Mouse (Mus musculus) hindbrain, embryonic 13.5 days (tissue): ENCODE results near the gene Mark1. TPM values are rescaled to one million over a fixed set of nuclear protein-coding genes. Genes with fewer than 3 reads are reported as not detected.

Experiments
- ATAC-seq: fragments of 200-750 bp; cut with Nextera tagmentation; 2 replicates; pipeline ENCODE4 v1.8.0; 2017; ENCODE audit warnings: moderate TSS enrichment; ENCODE audit not compliant: low FRiP score
- H3K27ac ChIP-seq: fragments of 300-500 bp; sonication (generic); 2 replicates; pipeline ENCODE4 v1.5.1; 2015; ENCODE audit warnings: inconsistent platforms, mild to moderate bottlenecking, moderate library complexity
- H3K27me3 ChIP-seq: fragments of 300-500 bp; sonication (generic); 2 replicates; pipeline ENCODE4 v1.6.1; 2015; ENCODE audit warnings: mild to moderate bottlenecking, inconsistent platforms
- H3K36me3 ChIP-seq: fragments of 300-500 bp; sonication (generic); 2 replicates; pipeline ENCODE4 v1.6.1; 2015; ENCODE audit warnings: mild to moderate bottlenecking, inconsistent platforms
- H3K4me1 ChIP-seq: fragments of 300-500 bp; sonication (generic); replicated peaks from 2 replicates; pipeline ENCODE4 v1.6.1; 2015; ENCODE audit warnings: inconsistent platforms
- H3K4me2 ChIP-seq: fragments of 300-500 bp; sonication (generic); 2 replicates; pipeline ENCODE4 v1.6.1; 2015; ENCODE audit warnings: inconsistent platforms, mild to moderate bottlenecking, moderate library complexity
- H3K4me3 ChIP-seq: fragments of 300-500 bp; sonication (generic); 2 replicates; pipeline ENCODE4 v1.5.1; 2015; ENCODE audit warnings: mild to moderate bottlenecking, inconsistent platforms
- H3K9ac ChIP-seq: fragments of 300-500 bp; sonication (generic); 2 replicates; pipeline ENCODE4 v1.6.1; 2015; ENCODE audit warnings: mild to moderate bottlenecking, inconsistent platforms
- H3K9me3 ChIP-seq: fragments of 300-500 bp; sonication (generic); 2 replicates; pipeline ENCODE4 v1.6.1; 2016; ENCODE audit warnings: inconsistent platforms
- WGBS: fragments of 180-500 bp; shearing (Covaris S2); methylation state at CpG from one replicate; pipeline ENCODE4 v1.1.7; 2015; 5-methylcytosine and 5-hydroxymethylcytosine counted together
- polyA plus RNA-seq: library from polyadenylated mRNA; unstranded; fragments of >200 nt; fragmentation: Nextera tagmentation; extraction: Ambion mirVana; gene quantifications from 2 replicates; pipeline ENCODE4 v1.2.1, GENCODE M21; 2015

The Mark1 gene
- polyA plus RNA-seq, 1 experiment from 2014 or later, result 12.7 TPM

GRCm38 (mm10) chr1:184911861-184912260 lies 87.5 kb downstream of the Mark1 start:
- H3K36me3 ChIP-seq, result peaks cover 79% of the 10 kb centered on the region
- no peak for ATAC-seq
- no peak overlapping the region for H3K4me3 ChIP-seq
- H3K4me1 ChIP-seq, result peaks cover 9% of the 10 kb centered on the region
- no peaks in the 10 kb centered on the region for H3K9me3 ChIP-seq
- no peak overlapping the region for H3K9ac ChIP-seq
- H3K4me2 ChIP-seq, result no peak overlapping the region
- 71% methylated on average over 6 of the region's 6 CpGs for WGBS
- no peak overlapping the region for H3K27ac ChIP-seq
- no peaks in the 10 kb centered on the region for H3K27me3 ChIP-seq

GRCm38 (mm10) chr1:184908558-184908957 lies 90.8 kb downstream of the Mark1 start:
- no peaks in the 10 kb centered on the region for H3K27me3 ChIP-seq
- no peaks in the 10 kb centered on the region for H3K9me3 ChIP-seq
- ATAC-seq, result no peak
- WGBS, result 61% methylated on average over 9 of the region's 9 CpGs
- no peak overlapping the region for H3K9ac ChIP-seq
- peaks cover 83% of the 10 kb centered on the region for H3K36me3 ChIP-seq
- H3K4me1 ChIP-seq, result peaks cover 33% of the 10 kb centered on the region
- no peak overlapping the region for H3K4me3 ChIP-seq
- H3K4me2 ChIP-seq, result no peak overlapping the region
- H3K27ac ChIP-seq, result no peak overlapping the region

DNA sequence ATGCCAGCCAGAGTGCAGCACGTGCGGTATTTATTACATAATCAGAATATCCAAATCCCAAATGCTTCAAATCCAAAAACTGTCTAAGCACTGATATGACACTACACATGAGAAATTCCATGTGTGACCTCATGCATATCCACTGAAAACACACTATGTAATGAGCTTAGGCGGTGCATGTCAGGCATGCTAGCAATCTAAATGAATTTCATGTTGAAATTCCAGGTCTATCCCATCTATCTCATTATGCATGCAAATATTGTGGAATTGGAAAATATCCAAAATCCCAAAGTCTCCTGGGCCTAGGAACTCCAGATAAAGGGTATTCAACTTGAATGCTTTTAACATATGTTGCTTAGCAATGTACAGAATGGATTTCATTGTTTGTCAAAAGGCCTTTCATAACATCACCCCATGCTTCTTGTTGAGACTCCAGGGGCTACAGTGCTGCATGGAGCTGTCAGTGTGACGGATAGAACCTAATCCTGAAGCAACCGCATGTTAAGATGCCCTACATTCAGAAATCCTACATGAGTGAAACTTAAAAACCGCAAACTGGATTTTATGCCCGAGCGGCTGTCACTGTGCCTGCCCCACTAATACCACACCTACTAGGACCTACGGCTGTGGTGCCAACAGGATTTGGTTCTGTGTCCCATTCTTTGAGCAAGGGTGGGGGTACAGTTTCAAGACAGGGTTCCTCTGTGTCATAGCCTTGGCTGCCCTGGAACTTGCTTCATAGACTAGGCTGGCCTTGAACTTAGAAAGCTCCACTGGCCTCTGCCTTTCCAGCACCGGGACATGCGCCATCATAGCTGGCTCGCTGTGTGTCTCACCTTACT lies 93.2 kb downstream of the Mark1 start:
- peaks cover 73% of the 10 kb centered on the region for H3K36me3 ChIP-seq
- peak; percentile 78 for ATAC-seq
- 58% methylated on average over 12 of the region's 12 CpGs for WGBS

GRCm38 (mm10) chr1:184905371-184905770 lies 94.0 kb downstream of the Mark1 start:
- Histone ChIP-seq H3K4me3 (no peak overlapping the region), H3K36me3 (peaks cover 73% of the 10 kb centered on the region), H3K27me3 (no peaks in the 10 kb centered on the region), H3K9me3 (no peaks in the 10 kb centered on the region), H3K4me1 (peaks cover 43% of the 10 kb centered on the region), H3K9ac (no peak overlapping the region), H3K27ac (peak overlapping the region; percentile 80), H3K4me2 (no peak overlapping the region)
- WGBS, result 40% methylated on average over 19 of the region's 19 CpGs
- ATAC-seq, result peak; percentile 74

More for the DNA sequence above, 93.2 kb downstream of the Mark1 start:
- H3K4me2 ChIP-seq, result no peak overlapping the region
- H3K27me3 ChIP-seq, result no peaks in the 10 kb centered on the region
- no peaks in the 10 kb centered on the region for H3K9me3 ChIP-seq
- H3K27ac ChIP-seq, result peak overlapping the region; percentile 80
- no peak overlapping the region for H3K9ac ChIP-seq
- no peak overlapping the region for H3K4me3 ChIP-seq
- H3K4me1 ChIP-seq, result peaks cover 43% of the 10 kb centered on the region

DNA sequence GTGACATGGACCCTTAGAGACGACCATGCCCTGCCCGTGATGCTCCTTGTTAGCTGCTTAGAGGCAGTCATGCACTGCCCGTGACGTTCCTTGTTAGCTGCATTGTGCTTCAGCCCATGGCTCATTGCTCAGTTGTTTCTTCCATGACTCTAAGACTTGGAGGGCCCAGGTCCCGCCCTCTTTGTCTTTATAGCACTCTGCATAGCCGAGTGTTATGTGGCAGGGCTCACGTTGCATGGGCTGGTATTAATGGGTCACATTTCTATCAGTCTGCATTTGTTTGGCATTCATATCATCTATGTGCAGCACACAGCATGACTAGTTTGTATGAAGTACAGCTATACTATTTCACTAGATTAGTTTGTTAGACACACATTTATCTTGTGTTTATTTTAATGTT lies 95.7 kb downstream of the Mark1 start:
- WGBS, result 33% methylated on average over 7 of the region's 7 CpGs
- H3K27me3 ChIP-seq, result no peaks in the 10 kb centered on the region
- no peak for ATAC-seq
- no peaks in the 10 kb centered on the region for H3K9me3 ChIP-seq
- peaks cover 41% of the 10 kb centered on the region for H3K4me1 ChIP-seq
- H3K27ac ChIP-seq, result no peak overlapping the region
- H3K9ac ChIP-seq, result no peak overlapping the region
- H3K4me2 ChIP-seq, result no peak overlapping the region
- H3K36me3 ChIP-seq, result peaks cover 71% of the 10 kb centered on the region
- H3K4me3 ChIP-seq, result no peak overlapping the region

DNA sequence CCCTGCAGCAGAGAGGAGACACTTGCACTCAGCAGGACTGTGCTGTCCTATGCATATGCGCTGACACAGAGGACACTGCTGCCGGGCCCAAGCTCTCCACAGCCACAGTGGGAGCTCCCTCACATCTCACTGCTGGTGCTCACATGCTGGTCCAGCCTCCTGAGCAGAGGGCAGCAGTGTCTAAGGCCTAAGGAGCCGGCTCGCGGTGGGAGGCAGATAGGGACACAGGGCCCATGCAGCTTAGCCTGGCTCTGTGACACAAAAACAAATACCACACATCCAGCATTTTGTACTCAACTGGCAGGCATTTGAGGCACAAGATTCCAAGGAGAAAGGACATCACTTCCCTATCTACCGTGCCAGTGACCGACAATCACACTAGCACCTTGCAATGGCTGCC lies 96.5 kb downstream of the Mark1 start:
- Histone ChIP-seq H3K9ac (no peak overlapping the region), H3K36me3 (peaks cover 71% of the 10 kb centered on the region), H3K4me3 (no peak overlapping the region), H3K9me3 (no peaks in the 10 kb centered on the region), H3K27ac (0 out of 2 replicates have a peak overlapping the region, but pooled peaks have one; percentile 30), H3K4me1 (peaks cover 38% of the 10 kb centered on the region), H3K27me3 (no peaks in the 10 kb centered on the region), H3K4me2 (no peak overlapping the region)
- ATAC-seq, result no peak
- WGBS, result 54% methylated on average over 7 of the region's 7 CpGs

DNA sequence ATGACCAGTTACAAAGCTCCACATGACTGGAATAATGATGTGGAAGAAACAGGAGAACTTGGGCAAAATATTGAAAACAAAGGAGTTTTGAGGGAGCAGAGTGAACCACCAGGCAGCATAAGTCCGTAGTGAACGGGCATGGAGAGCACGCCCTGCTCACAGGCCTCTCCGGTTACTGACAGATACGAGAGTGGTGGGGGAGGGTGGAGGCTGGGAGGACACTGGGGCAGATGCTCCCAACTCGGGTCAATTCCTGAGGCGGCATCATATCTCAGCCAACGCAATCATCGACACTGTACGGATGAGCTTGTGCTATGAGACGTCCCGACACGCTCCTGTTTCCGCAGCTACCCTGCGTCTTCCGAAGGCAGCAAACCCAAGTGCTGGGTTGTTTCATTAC lies 102.0 kb downstream of the Mark1 start:
- H3K4me1 ChIP-seq, result no peaks in the 10 kb centered on the region
- no peaks in the 10 kb centered on the region for H3K27me3 ChIP-seq
- 84% methylated on average over 16 of the region's 16 CpGs for WGBS

GRCm38 (mm10) chr1:184891998-184892397 lies 107.4 kb downstream of the Mark1 start:
- Histone ChIP-seq H3K27me3 (no peaks in the 10 kb centered on the region), H3K4me2 (no peak overlapping the region), H3K9ac (no peak overlapping the region), H3K4me1 (no peaks in the 10 kb centered on the region), H3K9me3 (no peaks in the 10 kb centered on the region), H3K36me3 (peaks cover 9% of the 10 kb centered on the region; the same call in 1 of the 2 replicates), H3K4me3 (no peak overlapping the region), H3K27ac (no peak overlapping the region)
- 82% methylated on average over 3 of the region's 3 CpGs for WGBS
- ATAC-seq, result no peak

More for the DNA sequence above, 102.0 kb downstream of the Mark1 start:
- ATAC-seq, result no peak
- Histone ChIP-seq H3K4me2 (no peak overlapping the region), H3K9ac (no peak overlapping the region), H3K27ac (no peak overlapping the region), H3K4me3 (no peak overlapping the region), H3K9me3 (no peaks in the 10 kb centered on the region), H3K36me3 (peaks cover 51% of the 10 kb centered on the region)

DNA sequence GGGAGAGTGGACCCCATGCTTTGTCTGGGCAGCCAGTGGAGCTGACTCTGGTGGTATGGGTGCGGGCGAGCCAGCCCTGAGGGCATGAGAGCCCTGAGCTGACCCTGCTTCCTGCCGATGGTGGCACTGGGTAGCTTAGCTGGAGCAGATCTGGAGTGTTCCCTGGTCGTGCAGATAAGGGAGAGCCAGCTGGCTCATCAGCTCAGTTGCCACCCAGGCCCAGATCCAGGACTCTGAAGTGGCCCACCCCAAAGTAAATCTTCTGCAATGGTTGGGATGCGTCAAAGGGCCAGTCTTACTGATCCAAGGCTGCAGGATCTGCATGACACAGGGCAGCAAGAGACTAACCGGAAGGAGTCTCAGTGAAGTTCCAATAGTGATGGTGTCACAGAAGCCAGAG lies 109.9 kb downstream of the Mark1 start:
- H3K27me3 ChIP-seq, result peaks cover under 1% of the 10 kb centered on the region; the same call in 1 of the 2 replicates

DNA sequence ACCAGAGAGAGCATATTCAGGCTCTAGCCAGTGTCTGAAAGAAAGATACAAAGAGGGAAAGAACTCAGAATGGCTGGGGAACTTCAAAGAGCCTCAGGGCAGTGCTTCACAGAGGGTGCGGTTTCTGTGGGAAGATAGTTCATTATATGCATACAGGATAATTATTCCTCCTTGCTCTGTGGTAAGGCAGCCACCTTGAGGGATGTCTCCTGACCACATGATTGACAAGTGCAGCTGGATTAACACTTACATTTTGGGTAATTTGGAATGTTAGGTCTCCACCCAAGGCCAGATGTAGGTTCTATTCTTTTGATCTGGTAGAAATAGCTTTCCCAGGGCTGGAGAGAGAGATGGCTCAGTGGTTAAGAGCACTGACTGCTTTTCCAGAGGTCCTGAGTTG lies 113.2 kb downstream of the Mark1 start:
- H3K9ac ChIP-seq, result no peak overlapping the region
- H3K4me1 ChIP-seq, result peaks cover 11% of the 10 kb centered on the region
- H3K27ac ChIP-seq, result no peak overlapping the region
- no peaks in the 10 kb centered on the region for H3K9me3 ChIP-seq
- H3K4me2 ChIP-seq, result no peak overlapping the region
- WGBS, result 74% methylated on average over 1 of the region's 1 CpGs
- H3K36me3 ChIP-seq, result no peaks in the 10 kb centered on the region
- no peak for ATAC-seq
- no peak overlapping the region for H3K4me3 ChIP-seq
- H3K27me3 ChIP-seq, result peaks cover 33% of the 10 kb centered on the region

More for the DNA sequence above, 109.9 kb downstream of the Mark1 start:
- H3K4me1 ChIP-seq, result no peaks in the 10 kb centered on the region
- no peaks in the 10 kb centered on the region for H3K36me3 ChIP-seq
- no peak overlapping the region for H3K27ac ChIP-seq
- H3K9ac ChIP-seq, result no peak overlapping the region
- no peak overlapping the region for H3K4me3 ChIP-seq
- H3K9me3 ChIP-seq, result no peaks in the 10 kb centered on the region
- 92% methylated on average over 6 of the region's 6 CpGs for WGBS
- no peak overlapping the region for H3K4me2 ChIP-seq
- ATAC-seq, result no peak

DNA sequence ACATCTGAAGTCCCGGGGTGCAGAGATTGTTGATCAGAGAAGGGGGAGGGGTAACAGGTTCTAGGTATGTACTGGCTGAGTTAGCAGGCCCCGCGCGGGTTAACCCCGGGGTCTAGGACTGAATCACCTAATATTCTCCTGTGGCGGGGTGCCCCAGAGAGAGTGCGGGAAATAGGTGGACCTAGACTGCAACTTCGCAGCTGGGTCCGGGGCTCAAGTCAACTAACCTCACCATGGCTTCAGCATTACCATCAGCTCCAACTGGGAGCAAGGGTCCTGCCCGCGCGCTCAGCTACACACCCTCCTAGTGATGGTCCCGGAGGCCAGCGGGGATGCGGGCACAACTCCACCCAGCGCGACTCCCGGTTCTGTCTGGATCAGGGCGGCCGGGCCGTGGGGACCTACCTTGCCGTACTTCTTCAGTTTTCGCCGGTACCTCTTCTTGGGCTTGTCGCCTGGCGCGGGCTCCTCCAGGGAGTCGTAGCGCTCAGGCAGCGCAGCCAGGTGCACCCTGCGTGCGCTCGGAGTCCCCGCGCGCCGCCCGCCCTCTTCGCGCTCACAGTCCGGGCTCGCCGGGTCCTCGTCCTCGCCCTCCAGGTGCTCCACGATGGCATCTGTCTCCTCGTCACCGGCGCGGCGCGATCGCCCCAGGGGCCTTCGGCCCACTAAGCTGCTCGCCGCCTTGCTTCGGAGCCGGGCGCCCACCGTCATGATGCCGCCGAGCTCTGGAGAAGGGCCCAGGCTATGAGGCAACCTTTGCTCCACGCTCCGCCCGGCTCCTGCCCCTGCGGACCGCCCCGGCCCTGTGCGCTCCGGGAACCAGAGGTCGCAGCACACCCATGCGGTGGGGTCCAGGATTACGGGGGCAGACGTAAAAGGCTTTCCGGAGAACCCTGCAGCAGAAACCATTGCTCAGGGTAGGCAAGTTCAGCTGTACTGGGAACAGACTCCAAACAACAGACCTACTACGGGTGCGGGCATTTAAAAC lies 116.8 kb downstream of the Mark1 start, which contains the start of gene C130074G19Rik:
Gene C130074G19Rik (minus strand): TSS at position 938 of the 988 bp plus-strand sequence.
- Histone ChIP-seq H3K4me3 (peak within 1 kb of the TSS; percentile 47), H3K9me3 (no peaks in the 10 kb centered on the region), H3K4me1 (peaks cover 11% of the 10 kb centered on the region), H3K36me3 (no peaks in the 10 kb centered on the region), H3K27ac (no peak within 1 kb of the TSS), H3K4me2 (peak within 1 kb of the TSS; percentile 78), H3K9ac (peak within 1 kb of the TSS; percentile 67), H3K27me3 (peaks cover 42% of the 10 kb centered on the region)
- peak; percentile 46; the same call in 1 of the 2 replicates for ATAC-seq
- WGBS, result 3% methylated on average over 77 of the region's 77 CpGs

- Histone ChIP-seq H3K36me3 (no peaks in the 10 kb centered on the region), H3K4me3 (peak overlapping the region; percentile 47), H3K27ac (no peak overlapping the region), H3K9ac (no peak overlapping the region), H3K4me1 (peaks cover 11% of the 10 kb centered on the region), H3K9me3 (no peaks in the 10 kb centered on the region), H3K27me3 (peaks cover 42% of the 10 kb centered on the region), H3K4me2 (0 out of 2 replicates have a peak overlapping the region, but pooled peaks have one; percentile 78)
- 67% methylated on average over 7 of the region's 7 CpGs for WGBS
- ATAC-seq, result no peak
Measured at GRCm38 (mm10) chr1:184881861-184882260, 117.5 kb downstream of the Mark1 start.
